Mouse (Mus musculus): ENCODE measurements around the gene Gpr108. TPM values are rescaled to one million over a fixed set of nuclear protein-coding genes. Genes with fewer than 3 reads are reported as not detected.

The Gpr108 gene
- total RNA-seq, 2 experiments from 2014 or later, result 22.6 to 25.4 TPM

GRCm38 (mm10) chr17:57214676-57215387 is 33.4 kb downstream of the Gpr108 start:
- DNase-seq (ENCODE audit: low spot score), result no peak

- no peak for DNase-seq (ENCODE audit: low spot score)
Observed at GRCm38 (mm10) chr17:57211501-57211900, 36.7 kb downstream of the Gpr108 start.

DNA sequence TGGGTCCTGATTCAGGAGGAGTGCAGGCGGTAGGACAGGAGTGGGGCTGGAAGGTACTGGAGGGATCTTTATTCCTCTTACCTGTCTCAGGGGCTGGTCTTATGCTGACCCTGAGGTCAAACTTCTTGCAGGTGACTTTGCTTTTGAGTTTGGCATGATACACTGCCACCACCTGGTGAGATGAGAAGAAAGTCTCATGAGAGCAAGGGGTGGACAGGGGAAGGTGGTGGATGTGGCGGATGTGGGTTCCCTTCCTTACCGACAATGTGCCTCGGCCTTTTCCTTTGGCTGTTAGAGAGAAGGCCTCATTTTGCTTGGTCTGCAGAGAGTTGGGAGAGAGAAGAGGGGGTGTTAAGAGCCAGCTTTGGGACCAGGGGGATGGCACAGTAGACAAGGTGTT is 38.9 kb downstream of the Gpr108 start:
- no peak for DNase-seq (ENCODE audit: low spot score)

GRCm38 (mm10) chr17:57207938-57208337 is 40.3 kb downstream of the Gpr108 start:
- DNase-seq (ENCODE audit: low spot score), result no peak

- DNase-seq (ENCODE audit: low spot score), result no peak
Observed at GRCm38 (mm10) chr17:57201841-57202724, 46.2 kb downstream of the Gpr108 start.

DNA sequence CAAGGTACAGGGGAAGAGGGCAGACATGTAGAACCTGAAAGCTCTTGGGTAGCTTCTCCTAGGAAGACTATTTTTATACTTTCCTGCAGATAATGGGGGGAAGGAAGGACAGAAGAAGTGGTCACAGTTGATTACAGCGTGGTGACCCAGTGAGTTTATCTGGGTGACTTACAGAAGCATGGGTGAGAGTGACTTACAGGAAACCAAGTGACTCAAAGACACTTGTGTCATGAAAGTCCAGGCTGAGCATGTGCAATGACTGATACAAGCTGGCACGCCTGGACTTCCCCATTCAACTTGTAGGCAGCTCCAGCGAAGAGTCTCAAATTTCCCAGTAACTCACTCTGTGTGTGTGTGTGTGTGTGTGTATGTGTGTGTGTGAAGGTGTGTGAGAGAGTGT is 50.0 kb downstream of the Gpr108 start:
- DNase-seq (ENCODE audit: low spot score), result no peak

GRCm38 (mm10) chr17:57195326-57196010 is 52.8 kb downstream of the Gpr108 start:
- DNase-seq (ENCODE audit: low spot score), result no peak

DNA sequence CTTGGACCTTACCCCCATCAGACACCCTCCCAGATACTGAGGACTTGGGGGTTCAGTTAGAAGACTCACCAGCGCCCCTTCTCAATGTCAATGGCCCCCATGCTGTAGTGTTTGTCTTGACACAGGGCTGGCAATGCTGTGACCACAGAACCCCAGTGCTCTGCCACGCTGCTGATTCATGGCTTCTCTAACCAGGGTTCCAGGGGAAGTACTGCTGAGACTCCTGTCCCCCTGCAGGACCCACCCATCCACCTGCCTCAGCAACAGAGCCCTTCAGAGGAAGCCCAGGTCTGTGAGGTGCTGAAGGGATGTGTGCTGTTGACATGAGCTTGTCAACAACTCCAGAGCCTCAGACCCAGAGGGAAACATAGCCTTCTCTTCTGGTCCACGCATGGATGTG is 53.5 kb downstream of the Gpr108 start:
- DNase-seq (ENCODE audit: low spot score), result no peak

DNA sequence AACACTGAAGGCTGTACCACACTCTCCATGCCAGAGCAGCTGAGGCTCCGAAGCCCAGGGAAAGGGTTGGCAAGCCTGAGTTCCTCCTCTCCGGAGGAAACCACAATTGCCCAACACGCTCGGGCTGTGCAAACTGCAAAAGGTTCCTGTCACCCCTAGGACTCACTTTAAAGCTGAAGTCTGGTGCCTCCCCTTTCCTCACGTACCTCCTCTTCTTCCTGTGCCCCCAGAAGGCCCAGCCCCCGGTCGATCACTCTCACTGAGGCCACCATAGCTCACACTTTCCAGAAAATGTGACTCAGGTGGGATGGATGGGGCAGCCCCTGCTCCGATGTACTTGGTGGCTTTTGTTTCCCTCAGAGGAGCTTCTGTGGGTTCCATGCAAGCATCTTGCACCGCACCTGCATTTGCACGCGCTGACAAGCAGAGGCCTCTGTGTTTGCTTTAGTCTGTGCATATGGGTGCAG is 54.2 kb downstream of the Gpr108 start, which contains the start of gene Tnfsf14:
Gene Tnfsf14, minus strand, starts transcription at position 137 of the 467 bp plus-strand sequence.
- DNase-seq (ENCODE audit: low spot score), result peak; percentile 14

- no peak for DNase-seq (ENCODE audit: low spot score)
Observed at GRCm38 (mm10) chr17:57188510-57189192, 59.6 kb downstream of the Gpr108 start.

DNA sequence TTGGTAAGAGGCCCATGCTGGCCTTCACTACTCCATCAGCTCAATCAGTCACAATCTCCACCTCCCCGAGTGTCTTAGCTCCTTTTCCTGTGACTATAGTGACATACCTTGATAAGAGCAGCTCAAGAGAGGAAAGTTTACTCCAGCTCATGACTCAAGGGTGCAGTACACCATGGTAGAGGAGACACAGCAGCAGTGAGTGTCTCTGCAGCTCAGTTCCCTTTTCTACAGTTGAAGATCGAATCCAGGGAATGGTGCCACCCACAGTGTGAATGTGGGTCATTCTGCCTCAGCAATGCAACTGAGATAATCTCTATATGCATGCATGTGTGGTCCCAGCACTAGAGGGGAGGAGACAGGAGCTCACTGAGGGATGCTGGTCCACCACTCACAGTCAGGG is 62.6 kb downstream of the Gpr108 start:
- no peak for DNase-seq (ENCODE audit: low spot score)

Small RNAs within 50 kb of the gene (microRNA-seq; reads per million reads assigned to microRNA genes)
- not detected for gene Mir6978

Other genes starting within 250 kb of the Gpr108 start
- gene Pspn, start 248.4 kb downstream of the Gpr108 start, total RNA-seq (2021), result not detected
- 10 to 100 TPM; 17.1 to 19.0 TPM for gene Gtf2f1, start 237.2 kb downstream of the Gpr108 start, total RNA-seq (2021)
- not detected for gene Gm17949, start 237.0 kb downstream of the Gpr108 start, total RNA-seq (2021)
- 10 to 100 TPM; 25.9 to 27.4 TPM for gene Khsrp, start 216.9 kb downstream of the Gpr108 start, total RNA-seq (2021)
- not detected for gene Slc25a41, start 206.8 kb downstream of the Gpr108 start, total RNA-seq (2021)
- gene Crb3, start 189.3 kb downstream of the Gpr108 start, total RNA-seq (2021), result under 1 TPM in 1 of 2 experiments, not detected in 1; 0.31 TPM
- 10 to 100 TPM; 34.1 to 40.3 TPM for gene Slc25a23, start 188.6 kb downstream of the Gpr108 start, total RNA-seq (2021)
- under 1 TPM; 0.21 to 0.46 TPM for gene Dennd1c, start 169.9 kb downstream of the Gpr108 start, total RNA-seq (2021)
- gene Tubb4a, start 160.7 kb downstream of the Gpr108 start, total RNA-seq (2021), result 1 to 10 TPM in 1 of 2 experiments, under 1 TPM in 1; 0.78 to 1.1 TPM
- under 1 TPM in 1 of 2 experiments, not detected in 1; 0.57 TPM for gene Tnfsf9, start 143.1 kb downstream of the Gpr108 start, total RNA-seq (2021)
- gene Cd70, start 98.7 kb downstream of the Gpr108 start, total RNA-seq (2021), result not detected
- gene Tnfsf14, start 54.3 kb downstream of the Gpr108 start, total RNA-seq (2021), result not detected
- 10 to 100 TPM; 23.2 to 26.2 TPM for gene C3, start 20.3 kb downstream of the Gpr108 start, total RNA-seq (2021)
- gene Trip10, start 1.0 kb upstream of the Gpr108 start, total RNA-seq (2021), result 100 to 1,000 TPM; 142 to 174 TPM
- under 1 TPM; 0.32 to 0.71 TPM for gene Vav1, start 30.7 kb upstream of the Gpr108 start, total RNA-seq (2021)
- 1 to 10 TPM; 1.2 to 2.1 TPM for gene Adgre1, start 110.2 kb upstream of the Gpr108 start, total RNA-seq (2021)